Mouse (Mus musculus) adrenal gland, postnatal 25 days (tissue): ENCODE measurements around the gene Shld2. TPM values are rescaled to one million over a fixed set of nuclear protein-coding genes. Genes with fewer than 3 reads are reported as not detected.
A peak's percentile ranks its signal among the peaks of the same experiment; 100 is the strongest.

Experiments
- DNase-seq: peaks from one replicate; pipeline ENCODE4 v3.0.0; 2021; ENCODE audit warnings: mixed read lengths
- total RNA-seq: library from RNA; stranded (reverse); gene quantifications from 2 replicates; pipeline ENCODE4 v1.2.3, GENCODE M21; 2021

Gene Shld2
- total RNA-seq, 1 experiment from 2014 or later = 16.4 TPM

GRCm38 (mm10) chr14:34220426-34220825 is 89.9 kb downstream of the Shld2 start:
- no peak for DNase-seq

GRCm38 (mm10) chr14:34219786-34220198 is 90.5 kb downstream of the Shld2 start:
- no peak for DNase-seq

- DNase-seq = no peak
Observed at GRCm38 (mm10) chr14:34219295-34219694, 91.0 kb downstream of the Shld2 start, which contains the start of gene Syt15. Gene Syt15, plus strand, starts transcription at chr14:34219595.

- DNase-seq = peak; percentile 27
Observed at GRCm38 (mm10) chr14:34215451-34216127, 94.7 kb downstream of the Shld2 start.

GRCm38 (mm10) chr14:34209942-34210341 is 100.4 kb downstream of the Shld2 start:
- DNase-seq = no peak

- no peak for DNase-seq
Observed at GRCm38 (mm10) chr14:34209080-34209479, 101.2 kb downstream of the Shld2 start.

GRCm38 (mm10) chr14:34208651-34209050 is 101.6 kb downstream of the Shld2 start:
- DNase-seq = peak; percentile 33

- DNase-seq = no peak
Observed at GRCm38 (mm10) chr14:34207996-34208395, 102.3 kb downstream of the Shld2 start.

- peak; percentile 52 for DNase-seq
Observed at GRCm38 (mm10) chr14:34201231-34202035, 108.9 kb downstream of the Shld2 start, which contains the start of gene Gprin2. Gene Gprin2, minus strand, starts transcription at chr14:34201653.

GRCm38 (mm10) chr14:34200738-34201230 is 109.5 kb downstream of the Shld2 start:
- no peak for DNase-seq

GRCm38 (mm10) chr14:34196706-34197105 is 113.6 kb downstream of the Shld2 start:
- DNase-seq = peak; percentile 48

GRCm38 (mm10) chr14:34195466-34195865 is 114.8 kb downstream of the Shld2 start:
- no peak for DNase-seq

GRCm38 (mm10) chr14:34193879-34194278 is 116.4 kb downstream of the Shld2 start:
- no peak for DNase-seq

GRCm38 (mm10) chr14:34190361-34190760 is 119.9 kb downstream of the Shld2 start:
- peak; percentile 59 for DNase-seq

GRCm38 (mm10) chr14:34188629-34189028 is 121.7 kb downstream of the Shld2 start:
- DNase-seq = peak; percentile 76

Other genes with a start within 250 kb of the Shld2 start
- 1.3 and 2.1 TPM in 2 replicates for gene Anxa8, start 224.5 kb downstream of the Shld2 start, total RNA-seq
- gene A630023A22Rik, start 207.7 kb downstream of the Shld2 start, total RNA-seq = not detected in 2 replicates
- 0.15 TPM in 1 of 2 replicates, not detected in the other for gene Npy4r, start 158.0 kb downstream of the Shld2 start, total RNA-seq
- gene Gprin2, start 108.8 kb downstream of the Shld2 start, total RNA-seq = 0.76 and 2.5 TPM in 2 replicates
- 0.33 TPM in 1 of 2 replicates, not detected in the other for gene Syt15, start 90.9 kb downstream of the Shld2 start, total RNA-seq
- 148 and 181 TPM in 2 replicates for gene Glud1, start 234 bp upstream of the Shld2 start, total RNA-seq
- not detected in 2 replicates for gene Fam25c, start 44.9 kb upstream of the Shld2 start, total RNA-seq
- 7.4 and 9.7 TPM in 2 replicates for gene Sncg, start 64.3 kb upstream of the Shld2 start, total RNA-seq
- 26.1 and 31.2 TPM in 2 replicates for gene Mmrn2, start 65.0 kb upstream of the Shld2 start, total RNA-seq
- 64.7 and 73.0 TPM in 2 replicates for gene Bmpr1a, start 192.8 kb upstream of the Shld2 start, total RNA-seq
- not detected in 2 replicates for gene 9230112D13Rik, start 212.3 kb upstream of the Shld2 start, total RNA-seq